Mouse (Mus musculus): ENCODE results near the gene Cym.

- no peak for TF ChIP-seq CTCF (conservative IDR thresholded peaks at IDR 0.05; ENCODE audit: low read length)
- no peak for TF ChIP-seq POU5F1 (IDR thresholded peaks at IDR 0.05; ENCODE audit: borderline replicate concordance, low read length)
- no peak for TF ChIP-seq NANOG (IDR thresholded peaks at IDR 0.05; ENCODE audit: borderline replicate concordance, low read length)
These were observed 49.6 kb downstream of the Cym start for GRCm38 (mm10) chr3:107171964-107172363.

Data from E14TG2a.4 (cell line).